Mouse (Mus musculus) lung, adult 2 months (tissue): ENCODE results near the gene Phldb2. TPM values are rescaled to one million over a fixed set of nuclear protein-coding genes. Genes with fewer than 3 reads are reported as not detected.

ENCODE experiments used
- DNase-seq: peaks from one replicate; pipeline ENCODE4 v3.0.0; 2022
- H3K4me1 ChIP-seq: fragments of 200-500 bp; 2 replicates; pipeline ENCODE4 v1.6.1; 2011; ENCODE audit warnings: low read length; ENCODE audit not compliant: control insufficient read depth, insufficient read depth
- H3K4me3 ChIP-seq: fragments of 200-500 bp; replicated peaks from 2 replicates; pipeline ENCODE3; 2011; ENCODE audit warnings: low read depth, mild to moderate bottlenecking, control low read depth, low read length; ENCODE audit errors: extremely low read depth
- CTCF ChIP-seq: fragments of 200-500 bp; IDR thresholded peaks from 2 replicates; pipeline ENCODE4 v1.5.1; 2011; ENCODE audit warnings: mild to moderate bottlenecking, low read length, control low read depth; ENCODE audit not compliant: insufficient read depth
- POLR2A ChIP-seq: fragments of 200-500 bp; IDR thresholded peaks from 2 replicates; pipeline ENCODE4 v1.6.1; 2011; ENCODE audit warnings: low read depth, mild to moderate bottlenecking, control low read depth, low read length, borderline replicate concordance; ENCODE audit errors: extremely low read depth
- WGBS: fragments of 180-500 bp; shearing (Covaris S2); methylation state at CpG from one replicate; pipeline ENCODE4 v1.1.7; 2018; 5-methylcytosine and 5-hydroxymethylcytosine counted together
- polyA plus RNA-seq: library from polyadenylated mRNA; depleted of rRNA; stranded (reverse); fragments of >200 nt; gene quantifications from 2 replicates; pipeline ENCODE4 v1.2.3, GENCODE M21; 2012; rRNA removed

Phldb2 gene
- 53.0 and 55.6 TPM in 2 replicates for polyA plus RNA-seq

DNA sequence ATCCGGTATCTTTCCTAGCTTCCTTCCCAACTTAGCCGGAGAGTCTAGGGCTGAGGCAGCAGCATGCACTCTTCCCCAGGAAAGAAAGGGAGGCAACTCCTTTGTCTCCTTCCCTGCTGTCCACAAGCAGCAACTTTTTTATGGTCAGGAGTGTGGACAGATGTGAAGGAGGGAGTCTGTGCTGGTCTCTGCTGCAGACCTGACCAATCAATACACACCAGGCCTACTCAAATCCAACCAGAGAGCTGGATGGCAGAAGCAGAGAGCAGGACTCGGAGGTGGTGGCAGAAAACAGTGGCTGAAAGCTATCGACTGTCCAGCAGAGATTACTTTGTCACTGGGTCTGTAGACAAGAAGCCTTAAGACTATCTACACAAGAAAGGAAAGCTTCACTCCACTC is at the start of gene Phldb2:
TSS of gene Phldb2 (minus strand) at position 205 of the 400 bp plus-strand sequence.
- no peak within 1 kb of the TSS for H3K4me3 ChIP-seq
- DNase-seq = no peak
- 75% methylated on average over 4 of the region's 4 CpGs for WGBS
- peaks cover 5% of the 10 kb centered on the region for H3K4me1 ChIP-seq
- TF ChIP-seq CTCF = no peak
- TF ChIP-seq POLR2A = no peak

DNA sequence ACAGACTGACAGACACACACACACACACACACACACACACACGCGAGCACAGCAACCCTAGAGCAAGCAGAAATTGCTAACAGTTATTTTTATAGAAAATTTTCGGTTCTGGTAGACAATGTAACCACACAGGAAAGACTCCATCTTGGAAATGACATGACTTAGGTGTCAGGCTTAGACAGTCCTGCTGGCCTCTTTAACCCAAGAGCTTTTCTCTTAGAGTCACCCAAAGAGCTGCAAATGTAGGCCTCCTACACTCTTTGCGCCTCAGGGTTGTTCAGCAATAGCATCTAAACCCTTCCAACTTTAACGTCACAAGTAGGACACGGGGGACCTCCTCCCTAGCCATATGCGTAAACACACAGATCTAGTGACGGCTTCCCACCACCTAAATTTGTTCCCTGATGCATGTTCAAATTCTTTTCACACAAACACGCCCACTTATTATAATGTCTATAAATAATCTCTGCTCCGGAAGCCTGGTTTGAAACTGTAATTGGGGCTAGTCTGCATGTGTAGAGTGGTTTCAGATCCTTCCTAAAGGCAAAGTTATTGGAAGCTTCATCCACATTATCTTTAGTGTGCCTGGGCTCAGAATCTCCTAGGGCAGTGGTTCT is 48.3 kb upstream of the Phldb2 start:
- 72% methylated on average over 10 of the region's 10 CpGs for WGBS
- DNase-seq = no peak
- Histone ChIP-seq H3K4me1 (no peaks in the 10 kb centered on the region; the same call in 1 of the 2 replicates), H3K4me3 (no peak overlapping the region)
- no peak for TF ChIP-seq CTCF
- TF ChIP-seq POLR2A = no peak

DNA sequence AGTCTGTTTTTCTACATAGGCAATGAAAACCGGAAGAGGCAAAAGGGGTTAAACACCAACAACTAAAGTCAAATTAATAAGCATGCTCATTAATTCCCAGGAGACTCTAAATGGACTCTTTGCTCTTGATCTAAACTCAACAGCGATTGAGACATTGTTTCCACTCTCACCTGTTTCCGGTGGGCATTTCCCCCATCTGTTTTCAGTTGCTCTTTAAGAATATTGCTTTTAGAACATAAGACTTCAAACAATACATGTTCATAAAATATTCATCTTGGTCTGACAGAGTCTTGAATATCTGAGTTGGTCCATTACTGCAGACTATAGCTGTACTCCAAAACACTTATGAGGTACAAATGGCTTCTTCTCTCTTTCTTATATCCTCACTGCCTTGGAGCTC is 47.6 kb upstream of the Phldb2 start:
- H3K4me3 ChIP-seq = no peak overlapping the region

DNA sequence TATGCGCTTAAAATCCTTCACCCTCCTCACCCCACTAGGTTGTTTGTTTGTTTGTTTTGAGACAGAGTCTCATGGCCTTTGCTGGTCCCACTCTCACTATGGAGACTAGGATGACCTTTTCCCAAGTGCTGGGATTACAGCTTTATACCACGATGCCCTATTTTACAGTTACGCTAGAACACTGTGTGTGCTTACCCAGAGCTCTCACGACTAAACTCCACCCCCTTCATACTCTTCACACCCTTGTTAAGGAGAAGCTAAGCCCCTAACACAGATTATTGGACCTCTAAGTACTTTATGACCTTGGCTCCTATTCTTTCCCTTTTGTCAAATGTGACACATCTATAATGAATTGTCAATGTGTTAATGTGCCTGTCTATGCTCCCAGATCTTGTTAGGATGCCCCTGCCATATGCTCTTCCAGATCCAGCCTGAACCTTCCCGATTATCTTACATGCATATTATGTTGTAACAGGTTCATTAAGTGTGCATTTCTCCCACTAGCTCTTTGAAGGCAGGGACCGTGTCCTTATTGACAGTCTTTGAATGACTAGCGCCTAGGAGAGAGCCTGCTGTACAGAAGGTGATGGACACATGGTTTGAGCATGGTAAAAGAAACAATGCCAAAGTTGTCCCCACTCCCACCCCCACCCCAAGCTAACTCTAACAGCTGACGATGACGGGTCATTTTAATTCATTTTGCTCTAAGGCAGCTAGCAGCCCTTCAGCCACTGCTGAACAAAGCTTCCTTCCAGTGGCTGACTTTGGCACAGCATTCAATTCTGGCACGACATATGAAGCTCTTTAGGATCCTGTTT is 46.2 kb upstream of the Phldb2 start:
- 72% methylated on average over 10 of the region's 10 CpGs for WGBS
- TF ChIP-seq POLR2A (no peak), CTCF (no peak)
- no peaks in the 10 kb centered on the region; the same call in 1 of the 2 replicates for H3K4me1 ChIP-seq
- no peak for DNase-seq
- no peak overlapping the region for H3K4me3 ChIP-seq

More for the DNA sequence above, 47.6 kb upstream of the Phldb2 start:
- WGBS = 82% methylated on average over 3 of the region's 3 CpGs
- TF ChIP-seq CTCF = no peak
- no peaks in the 10 kb centered on the region; the same call in 1 of the 2 replicates for H3K4me1 ChIP-seq
- no peak for DNase-seq

DNA sequence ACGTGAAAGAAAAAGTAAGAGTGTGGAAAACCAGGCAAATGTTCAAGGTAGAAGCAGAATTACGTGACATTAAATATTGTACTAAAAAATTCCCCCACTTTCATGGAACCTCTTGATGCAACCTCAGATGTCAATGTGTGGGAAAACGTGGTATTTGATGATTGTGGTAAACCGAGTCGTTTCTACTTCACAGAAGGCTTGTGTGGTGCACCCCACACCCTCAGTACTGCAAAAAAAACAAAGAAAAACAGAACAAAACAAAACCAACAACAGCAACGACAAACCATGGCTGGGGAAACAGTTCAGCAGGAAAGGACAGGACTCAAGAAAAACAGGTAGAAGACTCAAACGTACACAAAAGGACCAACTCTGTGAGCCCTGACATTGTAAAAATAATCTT is 44.8 kb upstream of the Phldb2 start:
- DNase-seq = no peak
- no peak overlapping the region for H3K4me3 ChIP-seq
- 73% methylated on average over 7 of the region's 7 CpGs for WGBS
- TF ChIP-seq POLR2A (no peak), CTCF (no peak)
- H3K4me1 ChIP-seq = no peaks in the 10 kb centered on the region; the same call in 1 of the 2 replicates

DNA sequence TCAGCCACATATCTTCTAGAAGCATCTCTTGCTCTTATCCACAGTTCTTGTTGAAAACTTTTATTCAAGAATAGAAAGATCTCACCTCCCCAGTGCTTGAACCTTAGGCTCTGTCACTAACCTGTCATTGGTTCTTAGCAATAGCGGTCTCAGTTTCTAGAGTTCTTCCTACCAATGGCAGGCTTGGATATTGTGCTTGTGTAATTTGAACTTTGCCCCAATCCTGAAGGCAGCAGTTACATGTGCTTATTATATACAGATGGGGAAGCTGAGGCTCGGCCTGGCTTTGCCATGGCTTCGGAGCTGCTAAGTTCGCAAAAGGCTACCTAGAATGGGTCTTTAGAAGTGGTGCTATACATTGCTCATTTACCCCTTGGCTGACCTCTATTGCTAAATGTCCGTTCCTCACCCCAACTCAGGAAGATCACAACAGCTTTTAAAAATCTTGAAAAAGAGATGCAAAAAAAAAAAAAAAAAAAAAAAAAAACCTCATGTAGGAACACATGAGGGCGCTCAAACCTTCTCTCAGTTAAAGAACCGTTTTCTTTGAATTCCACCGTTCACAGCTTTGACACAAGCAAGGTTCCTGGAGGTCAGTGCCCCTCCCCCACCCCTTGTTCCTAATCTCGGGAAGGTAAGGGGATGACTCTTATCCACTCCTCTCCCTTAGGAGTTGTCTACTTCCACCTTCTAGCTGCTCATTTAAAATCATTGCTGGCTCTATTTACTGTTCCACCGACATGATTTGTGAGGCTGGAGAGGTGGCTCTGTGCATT is 37.7 kb upstream of the Phldb2 start:
- TF ChIP-seq CTCF (no peak), POLR2A (no peak)
- no peaks in the 10 kb centered on the region for H3K4me1 ChIP-seq

DNA sequence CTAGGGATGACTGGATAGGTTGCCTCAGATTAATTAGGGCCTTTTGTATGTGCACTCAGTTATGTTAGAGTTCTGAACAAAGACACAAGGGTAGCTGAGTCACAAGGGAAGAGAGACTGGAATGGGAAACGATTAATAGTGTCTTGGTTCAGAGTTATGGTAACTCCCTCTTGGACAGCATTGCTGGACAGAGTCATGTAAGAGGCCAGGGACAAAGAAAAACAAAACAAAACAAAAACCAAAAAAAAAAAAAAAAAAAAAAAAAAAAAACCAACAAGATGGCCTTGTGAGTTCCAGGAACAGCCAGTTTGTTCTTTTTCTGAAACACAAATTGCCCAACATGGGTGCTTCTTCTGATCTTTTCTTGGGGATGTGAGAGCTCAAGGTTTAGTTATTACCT is 32.8 kb upstream of the Phldb2 start:
- 64% methylated on average over 1 of the region's 1 CpGs for WGBS
- no peak for TF ChIP-seq POLR2A
- TF ChIP-seq CTCF = no peak
- DNase-seq = no peak
- H3K4me1 ChIP-seq = no peaks in the 10 kb centered on the region
- no peak overlapping the region for H3K4me3 ChIP-seq

More for the DNA sequence above, 37.7 kb upstream of the Phldb2 start:
- no peak for DNase-seq
- WGBS = 50% methylated on average over 10 of the region's 10 CpGs
- no peak overlapping the region for H3K4me3 ChIP-seq

DNA sequence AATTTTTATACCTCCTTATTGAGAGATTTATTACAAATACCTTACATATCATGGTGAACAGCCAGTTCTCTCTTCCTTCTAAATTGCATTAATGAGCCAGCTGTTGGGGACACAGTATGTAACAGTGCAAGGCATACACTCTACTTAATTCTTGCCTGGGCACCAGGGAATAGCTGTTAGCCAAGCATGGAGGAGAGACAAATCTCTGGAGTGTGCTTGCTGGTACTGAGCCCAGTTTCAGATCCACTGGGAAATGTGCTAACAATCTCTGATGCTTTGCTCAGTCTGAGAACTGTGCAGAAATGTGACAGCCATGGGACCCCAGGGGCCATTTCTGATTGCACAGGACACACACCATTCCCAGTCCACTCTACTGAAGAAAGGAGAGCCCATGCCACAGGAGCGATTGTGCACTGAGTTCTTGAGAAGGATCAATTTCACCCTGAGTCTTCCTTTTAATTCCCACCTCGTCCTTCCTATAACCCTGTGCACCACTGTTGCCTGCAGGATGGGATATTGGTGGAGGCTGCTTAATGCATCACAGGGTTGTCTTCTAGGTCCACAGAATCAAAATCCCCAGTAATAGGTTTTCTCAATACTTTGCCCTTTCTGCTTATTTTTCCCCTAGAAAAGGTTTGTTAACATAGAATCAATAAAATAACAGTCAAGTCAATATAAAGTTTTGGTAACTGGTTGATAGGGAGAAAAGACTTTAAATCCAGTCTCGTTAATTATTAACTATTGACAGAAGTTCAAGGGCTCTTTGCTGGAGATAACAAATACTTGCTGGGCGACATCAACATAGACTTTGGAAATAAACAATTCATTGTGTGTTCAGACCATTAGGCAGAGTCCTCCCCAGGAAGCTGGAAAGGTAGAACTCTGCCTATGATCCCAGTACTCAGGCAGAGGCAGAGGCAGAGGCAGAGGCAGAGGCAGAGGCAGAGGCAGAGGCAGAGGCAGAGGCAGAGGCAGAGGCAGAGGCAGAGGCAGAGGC is 31.5 kb upstream of the Phldb2 start:
- 66% methylated on average over 4 of the region's 4 CpGs for WGBS

More for the DNA sequence above, 31.5 kb upstream of the Phldb2 start:
- no peak for DNase-seq
- H3K4me3 ChIP-seq = no peak overlapping the region
- no peaks in the 10 kb centered on the region for H3K4me1 ChIP-seq
- TF ChIP-seq CTCF (no peak), POLR2A (no peak)
